Mouse (Mus musculus): Measurements from ENCODE around the gene Atf7.

DNA sequence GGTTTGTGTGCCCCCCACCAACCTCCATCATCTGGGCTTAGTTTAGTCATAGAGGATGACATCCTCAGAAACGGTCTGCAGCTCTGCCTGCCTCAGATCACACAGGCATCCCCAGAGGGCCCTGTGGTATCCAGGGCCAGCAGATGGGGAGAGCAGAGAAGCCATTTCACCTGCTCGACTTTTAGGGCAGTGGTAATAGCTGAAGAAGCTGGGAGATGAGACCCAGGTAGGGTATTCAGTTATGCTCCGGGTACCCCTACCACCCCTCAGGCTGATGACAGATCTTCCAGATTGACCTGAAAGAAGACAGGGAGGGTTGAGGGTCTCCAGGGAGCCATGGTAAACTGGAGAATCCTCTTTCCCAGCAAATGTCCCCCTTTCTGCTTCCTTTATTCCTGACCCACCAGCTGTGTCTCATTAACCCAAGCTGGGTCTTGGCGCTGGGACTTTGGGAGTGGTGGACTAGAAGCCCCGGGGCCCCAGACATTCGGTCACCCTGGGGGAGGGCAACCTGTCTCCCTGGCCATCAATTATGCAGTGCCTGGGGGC is 113.9 kb downstream of the Atf7 start:
- TF ChIP-seq CTCF (IDR thresholded peaks at IDR 0.05) (no peak), EP300 (IDR thresholded peaks at IDR 0.05) (no peak)
